Mouse (Mus musculus) hindbrain, postnatal 0 days (tissue): ENCODE measurements around the gene Spin1. TPM values are rescaled to one million over a fixed set of nuclear protein-coding genes. Genes with fewer than 3 reads are reported as not detected.

Experiments used
- ATAC-seq: fragments of 200-750 bp; cut with Nextera tagmentation; 2 replicates; pipeline ENCODE4 v1.8.0; 2017; ENCODE audit warnings: mild to moderate bottlenecking, moderate TSS enrichment, moderate library complexity
- DNase-seq: peaks from one replicate; pipeline ENCODE4 v3.0.0-alpha.2; 2015; ENCODE audit warnings: low spot score
- H3K27ac ChIP-seq: fragments of 300-500 bp; sonication (generic); 2 replicates; pipeline ENCODE4 v1.5.1; 2014; ENCODE audit warnings: mild to moderate bottlenecking
- H3K27me3 ChIP-seq: fragments of 300-500 bp; sonication (generic); 2 replicates; pipeline ENCODE4 v1.6.1; 2014; ENCODE audit warnings: low read length, mixed read lengths; ENCODE audit not compliant: insufficient read depth
- H3K36me3 ChIP-seq: fragments of 300-500 bp; sonication (generic); 2 replicates; pipeline ENCODE4 v1.6.1; 2014; ENCODE audit warnings: low read length, mixed read lengths; ENCODE audit not compliant: insufficient read depth
- H3K4me1 ChIP-seq: fragments of 300-500 bp; sonication (generic); 2 replicates; pipeline ENCODE4 v1.6.1; 2014; ENCODE audit warnings: antibody characterized with exemption, low read length, mixed read lengths; ENCODE audit not compliant: insufficient read depth
- H3K4me2 ChIP-seq: fragments of 300-500 bp; sonication (generic); 2 replicates; pipeline ENCODE4 v1.6.1; 2014; ENCODE audit warnings: low read depth, mild to moderate bottlenecking, low read length, moderate library complexity, mixed read lengths
- H3K4me3 ChIP-seq: fragments of 300-500 bp; sonication (generic); 2 replicates; pipeline ENCODE4 v1.5.1; 2014; ENCODE audit warnings: low read length
- H3K9ac ChIP-seq: fragments of 300-500 bp; sonication (generic); replicated peaks from 2 replicates; pipeline ENCODE4 v1.6.1; 2014; ENCODE audit warnings: mild to moderate bottlenecking, low read length, moderate library complexity, mixed read lengths
- H3K9me3 ChIP-seq: fragments of 300-500 bp; sonication (generic); 2 replicates; pipeline ENCODE4 v1.6.1; 2016; ENCODE audit warnings: low read length, mixed read lengths
- CTCF ChIP-seq: IDR thresholded peaks from 2 replicates; pipeline ENCODE4 v1.5.1; 2016; ENCODE audit warnings: antibody characterized with exemption, control low read depth, low read depth
- WGBS: fragments of 180-500 bp; shearing (Covaris S2); extraction: QIAGEN DNeasy Blood & Tissue Kit; methylation state at CpG from one replicate; pipeline ENCODE4 v1.1.7; 2014; 5-methylcytosine and 5-hydroxymethylcytosine counted together
- polyA plus RNA-seq: library from polyadenylated mRNA; unstranded; fragments of >200 nt; fragmentation: Nextera tagmentation; extraction: Ambion mirVana; gene quantifications from 2 replicates; pipeline ENCODE4 v1.2.1, GENCODE M21; 2015
- total RNA-seq: library from RNA; depleted of rRNA; stranded (reverse); fragments of >200 nt; gene quantifications from 2 replicates; pipeline ENCODE4 v1.2.3, GENCODE M21; 2014

The Spin1 gene
- total and polyA plus RNA-seq, 2 experiments from 2014 or later = 131 to 174 TPM

DNA sequence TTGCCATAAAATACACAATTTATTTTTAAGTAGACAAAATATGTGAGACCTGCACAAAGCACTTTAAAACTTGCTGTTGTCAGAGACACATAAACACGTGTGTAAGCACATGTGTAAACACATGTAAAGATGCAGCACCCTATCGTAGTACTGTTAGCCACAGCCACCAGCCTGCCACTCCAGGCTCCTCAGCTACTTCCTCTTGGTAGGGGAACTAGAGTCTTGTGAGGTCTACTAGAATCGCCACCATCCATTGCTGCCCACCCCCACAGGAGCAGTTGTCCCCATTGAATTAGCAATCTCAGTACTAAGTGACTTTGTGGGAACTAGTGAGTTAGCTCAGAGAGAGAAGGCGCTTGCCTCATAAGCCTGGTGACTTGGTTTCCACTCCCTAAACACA lies 35.6 kb downstream of the Spin1 start:
- no peak overlapping the region for H3K4me2 ChIP-seq
- ATAC-seq = no peak

DNA sequence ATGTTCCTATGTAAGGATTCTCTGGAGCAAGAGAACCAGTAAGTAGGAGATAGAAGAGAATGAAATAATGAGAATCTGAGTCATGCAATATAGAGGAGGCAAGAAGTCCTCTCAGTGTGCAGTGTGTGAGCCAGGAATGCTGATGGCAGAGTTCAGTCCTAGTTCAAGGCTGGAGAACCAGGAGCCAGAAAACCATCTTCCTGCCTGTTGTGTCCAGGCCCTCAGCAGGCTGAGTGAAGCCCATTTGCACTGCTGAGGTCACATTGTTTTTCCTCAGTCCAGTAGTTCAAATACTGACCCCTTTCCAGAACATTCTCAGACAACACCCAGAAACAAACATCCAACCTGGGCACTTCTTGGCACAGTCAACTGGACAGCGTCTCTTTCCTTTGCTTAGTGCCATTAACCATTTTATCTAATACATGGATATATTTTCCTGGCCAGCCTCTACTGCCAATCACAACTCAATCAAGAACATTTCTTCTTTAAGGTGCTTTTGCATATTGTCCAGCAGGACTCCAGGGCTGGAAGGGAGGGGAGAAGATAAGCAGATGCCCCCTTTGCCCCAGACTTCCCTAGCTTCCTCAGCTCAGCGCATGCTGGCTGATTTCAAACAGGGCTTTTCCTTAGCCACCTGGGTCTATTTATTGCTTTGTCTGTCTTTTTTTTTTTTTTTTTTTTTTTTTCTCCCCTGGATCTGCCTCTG lies 36.5 kb downstream of the Spin1 start:
- no peak overlapping the region for H3K4me2 ChIP-seq
- no peaks in the 10 kb centered on the region for H3K27me3 ChIP-seq
- H3K27ac ChIP-seq = no peak overlapping the region
- ATAC-seq = no peak
- peaks cover 23% of the 10 kb centered on the region; the same call in 1 of the 2 replicates for H3K36me3 ChIP-seq
- TF ChIP-seq CTCF = no peak
- H3K9me3 ChIP-seq = no peaks in the 10 kb centered on the region
- H3K9ac ChIP-seq = no peak overlapping the region
- H3K4me1 ChIP-seq = no peaks in the 10 kb centered on the region
- no peak overlapping the region for H3K4me3 ChIP-seq
- DNase-seq = no peak
- 75% methylated on average over 2 of the region's 2 CpGs for WGBS

More for the DNA sequence above, 35.6 kb downstream of the Spin1 start:
- no peak overlapping the region for H3K9ac ChIP-seq
- no peak for TF ChIP-seq CTCF
- DNase-seq = no peak
- no peaks in the 10 kb centered on the region for H3K4me1 ChIP-seq
- H3K9me3 ChIP-seq = no peaks in the 10 kb centered on the region
- 89% methylated on average over 4 of the region's 4 CpGs for WGBS
- peaks cover 23% of the 10 kb centered on the region; the same call in 1 of the 2 replicates for H3K36me3 ChIP-seq
- H3K27ac ChIP-seq = no peak overlapping the region
- H3K4me3 ChIP-seq = no peak overlapping the region
- no peaks in the 10 kb centered on the region for H3K27me3 ChIP-seq

- no peak for DNase-seq
These were observed 37.0 kb downstream of the Spin1 start for GRCm38 (mm10) chr13:51137702-51138031.

DNA sequence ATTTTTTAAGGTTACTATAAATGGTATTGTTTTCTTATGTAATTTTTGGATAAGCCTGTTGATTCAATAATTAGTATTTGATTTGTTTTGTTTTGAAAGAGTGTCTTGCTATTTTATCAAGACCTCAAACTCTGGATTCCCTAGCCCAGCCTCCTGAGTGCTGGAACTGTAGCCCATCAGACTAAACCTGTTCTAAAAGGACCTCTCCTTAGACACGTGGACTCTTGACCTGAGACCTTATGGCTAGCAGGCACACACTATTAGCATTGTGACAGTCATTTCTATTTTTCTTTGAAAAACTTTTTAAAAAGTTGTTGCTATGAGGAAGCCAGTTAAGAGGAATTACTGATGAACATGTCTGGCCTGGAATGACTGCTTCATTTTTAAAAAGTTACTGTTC lies 46.4 kb downstream of the Spin1 start:
- no peak overlapping the region for H3K4me3 ChIP-seq
- no peak for DNase-seq
- WGBS = 86% methylated on average over 1 of the region's 1 CpGs
- TF ChIP-seq CTCF = no peak
- no peak overlapping the region for H3K9ac ChIP-seq
- no peak overlapping the region for H3K4me2 ChIP-seq
- no peaks in the 10 kb centered on the region for H3K27me3 ChIP-seq
- peaks cover 21% of the 10 kb centered on the region; the same call in 1 of the 2 replicates for H3K36me3 ChIP-seq
- H3K4me1 ChIP-seq = no peaks in the 10 kb centered on the region
- no peak for ATAC-seq
- H3K9me3 ChIP-seq = no peaks in the 10 kb centered on the region
- H3K27ac ChIP-seq = no peak overlapping the region

More at GRCm38 (mm10) chr13:51137702-51138031, 37.0 kb downstream of the Spin1 start:
- no peak for ATAC-seq
- Histone ChIP-seq H3K9me3 (no peaks in the 10 kb centered on the region), H3K27me3 (no peaks in the 10 kb centered on the region), H3K9ac (no peak overlapping the region), H3K4me3 (no peak overlapping the region), H3K36me3 (peaks cover 23% of the 10 kb centered on the region; the same call in 1 of the 2 replicates), H3K4me1 (no peaks in the 10 kb centered on the region), H3K27ac (no peak overlapping the region), H3K4me2 (no peak overlapping the region)
- no peak for TF ChIP-seq CTCF

GRCm38 (mm10) chr13:51152966-51153669 lies 52.4 kb downstream of the Spin1 start:
- Histone ChIP-seq H3K27ac (no peak overlapping the region), H3K36me3 (peaks cover 14% of the 10 kb centered on the region; the same call in 1 of the 2 replicates), H3K9ac (no peak overlapping the region), H3K4me3 (no peak overlapping the region), H3K27me3 (no peaks in the 10 kb centered on the region), H3K9me3 (no peaks in the 10 kb centered on the region), H3K4me2 (no peak overlapping the region), H3K4me1 (no peaks in the 10 kb centered on the region)
- TF ChIP-seq CTCF = no peak
- WGBS = 74% methylated on average over 4 of the region's 4 CpGs
- ATAC-seq (no peak), DNase-seq (no peak)

GRCm38 (mm10) chr13:51153670-51154030 lies 53.0 kb downstream of the Spin1 start:
- Histone ChIP-seq H3K27ac (no peak overlapping the region), H3K36me3 (peaks cover 14% of the 10 kb centered on the region; the same call in 1 of the 2 replicates), H3K9me3 (no peaks in the 10 kb centered on the region), H3K4me3 (no peak overlapping the region), H3K4me1 (no peaks in the 10 kb centered on the region), H3K9ac (no peak overlapping the region), H3K27me3 (no peaks in the 10 kb centered on the region), H3K4me2 (no peak overlapping the region)
- ATAC-seq (no peak), DNase-seq (no peak)
- 94% methylated on average over 4 of the region's 4 CpGs for WGBS
- no peak for TF ChIP-seq CTCF
